ENCODE assay signal across 14 mouse cellular contexts in the genomic region with DNA sequence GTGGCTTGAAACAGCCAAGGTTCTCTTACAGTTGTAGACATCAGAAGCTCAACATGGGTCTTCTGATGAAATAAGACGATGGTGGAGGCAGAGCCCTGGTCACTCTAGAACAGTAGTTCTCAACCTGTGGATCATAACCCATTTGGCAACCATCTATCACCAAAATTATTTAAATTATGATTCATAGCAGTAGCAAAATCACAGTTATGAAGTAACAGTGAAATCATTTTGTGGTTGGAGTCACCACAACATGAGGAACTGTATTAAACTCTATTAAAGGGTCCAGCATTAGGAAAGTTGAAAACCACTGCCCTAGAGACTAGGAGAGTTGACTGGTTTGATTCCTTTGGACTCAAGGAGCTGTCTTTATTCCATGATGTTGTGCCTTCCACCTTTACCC.
"Had no signal": no experiment of that assay in that cellular context is flagged by ENCODE, and none has a peak within 500 bp of the region (broad histone marks: within the 10 kb centered on the region; RNA-seq: fewer than 3 reads in every experiment).

No protein-coding gene starts in this region.

- H3K27me3 ChIP-seq: midbrain, embryonic 12.5 days; neural tube, embryonic 12.5 days; stomach, embryonic 15.5 days had no signal

- H3K9ac ChIP-seq: lung, embryonic 14.5 days; midbrain, embryonic 12.5 days; neural tube, embryonic 12.5 days; stomach, embryonic 15.5 days had no signal

- H3K36me3 ChIP-seq: midbrain, embryonic 10.5 days; midbrain, embryonic 12.5 days; neural tube, embryonic 12.5 days; stomach, embryonic 15.5 days had no signal

- H3K9me3 ChIP-seq: midbrain, embryonic 10.5 days; midbrain, embryonic 12.5 days; neural tube, embryonic 12.5 days; stomach, embryonic 15.5 days had no signal

- ATAC-seq: midbrain, embryonic 16.5 days had no signal

- H3K4me3 ChIP-seq: midbrain, embryonic 10.5 days; midbrain, embryonic 12.5 days; neural tube, embryonic 12.5 days; stomach, embryonic 15.5 days had no signal

- DNase-seq: lung, adult 18-20 months; lung, embryonic 14.5 days; lung, postnatal 10 days; lung, postnatal 4 days; midbrain, embryonic 14.5 days; right cerebral cortex, postnatal 14 days; thymus, adult 2 months; thymus, postnatal 36 days had no signal

- H3K4me2 ChIP-seq: lung, embryonic 14.5 days; midbrain, embryonic 12.5 days; neural tube, embryonic 12.5 days; stomach, embryonic 15.5 days had no signal

- H3K4me1 ChIP-seq: midbrain, embryonic 12.5 days had no signal

- H3K27ac ChIP-seq: midbrain, embryonic 10.5 days; midbrain, embryonic 12.5 days; neural tube, embryonic 12.5 days; stomach, embryonic 15.5 days; stomach, postnatal 0 days had no signal
